Mouse (Mus musculus) mouse trophoblast stem cell (cell line): ENCODE data around the gene Gm21663.
"Not testable (repeated sequence)": the region's sequence is repeated elsewhere in the genome, so short reads cannot be mapped to it uniquely, and the experiment has no call there.

ENCODE experiments used
- in situ Hi-C, 2 experiments: fragments of 300-500 bp; cut with MseI, MboI; formaldehyde crosslinking; loops; 2 replicates in 1 of 2; 3 replicates in 1 of 2; pipeline ENCODE4 v1.15.1; 2025

The Gm21663 gene

DNA sequence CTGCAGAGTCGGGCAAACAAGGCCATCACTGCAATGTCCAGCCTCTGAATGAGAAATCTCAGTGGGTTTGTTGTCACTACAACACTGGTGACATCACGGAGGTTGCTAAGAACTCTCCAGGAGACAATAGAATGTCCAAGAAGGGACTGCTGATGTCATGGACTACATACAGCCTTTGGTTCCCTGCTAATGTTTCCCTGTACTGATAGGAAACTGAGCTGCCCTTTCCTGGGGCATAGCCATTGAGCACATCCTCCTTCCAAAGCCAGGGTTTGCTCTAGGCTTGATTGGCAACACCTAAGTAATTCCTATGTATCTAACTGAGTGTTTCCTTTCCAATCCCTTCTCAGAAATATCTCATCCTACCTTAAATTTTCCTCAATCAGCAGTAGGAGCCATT lies at the start of gene Gm21663:
Gm21663 (minus strand) TSS at position 101 of the 400 bp plus-strand sequence.
- in situ Hi-C loops: not testable (repeated sequence)

DNA sequence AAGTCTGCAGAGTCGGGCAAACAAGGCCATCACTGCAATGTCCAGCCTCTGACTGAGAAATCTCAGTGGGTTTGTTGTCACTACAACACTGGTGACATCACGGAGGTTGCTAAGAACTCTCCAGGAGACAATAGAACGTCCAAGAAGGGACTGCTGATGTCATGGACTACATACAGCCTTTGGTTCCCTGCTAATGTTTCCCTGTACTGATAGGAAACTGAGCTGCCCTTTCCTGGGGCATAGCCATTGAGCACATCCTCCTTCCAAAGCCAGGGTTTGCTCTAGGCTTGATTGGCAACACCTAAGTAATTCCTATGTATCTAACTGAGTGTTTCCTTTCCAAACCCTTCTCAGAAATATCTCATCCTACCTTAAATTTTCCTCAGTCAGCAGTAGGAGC lies 46.4 kb upstream of the Gm21663 start, which contains the start of gene Gm21698:
Gm21698 (minus strand) TSS at position 101 of the 400 bp plus-strand sequence.
- in situ Hi-C loops: not testable (repeated sequence)

DNA sequence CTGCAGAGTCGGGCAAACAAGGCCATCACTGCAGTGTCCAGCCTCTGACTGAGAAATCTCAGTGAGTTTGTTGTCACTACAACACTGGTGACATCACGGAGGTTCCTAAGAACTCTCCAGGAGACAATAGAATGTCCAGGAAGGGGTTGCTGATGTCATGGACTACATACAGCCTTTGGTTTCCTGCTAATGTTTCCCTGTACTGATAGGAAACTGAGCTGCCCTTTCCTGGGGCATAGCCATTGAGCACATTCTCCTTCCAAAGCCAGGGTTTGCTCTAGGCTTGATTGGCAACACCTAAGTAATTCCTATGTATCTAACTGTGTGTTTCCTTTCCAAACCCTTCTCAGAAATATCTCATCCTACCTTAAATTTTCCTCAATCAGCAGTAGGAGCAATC lies 30.4 kb upstream of the Gm21663 start, which contains the start of gene Gm21680:
Gm21680 (minus strand) TSS at position 101 of the 400 bp plus-strand sequence.
- in situ Hi-C loops: not testable (repeated sequence)

DNA sequence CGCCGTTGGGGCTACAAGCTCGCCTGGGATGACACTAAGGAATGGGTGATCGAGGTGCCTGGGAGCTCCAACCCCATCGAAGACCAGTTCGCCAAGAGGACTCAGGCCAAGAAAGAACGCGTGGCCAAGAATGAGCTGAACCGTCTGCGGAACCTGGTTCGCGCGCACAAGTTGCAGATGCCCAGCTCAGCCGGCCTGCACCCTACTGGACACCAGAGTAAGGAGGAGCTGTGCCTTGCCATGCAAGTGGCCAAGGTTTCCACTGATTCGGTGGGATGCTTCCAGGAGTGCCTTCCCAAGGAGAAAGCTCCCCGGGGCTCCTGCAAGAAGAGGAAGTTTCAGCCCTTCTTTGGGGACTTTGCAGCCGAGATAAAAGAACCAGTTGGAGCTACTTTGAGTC lies 14.9 kb upstream of the Gm21663 start:
- in situ Hi-C loops: not testable (repeated sequence)

DNA sequence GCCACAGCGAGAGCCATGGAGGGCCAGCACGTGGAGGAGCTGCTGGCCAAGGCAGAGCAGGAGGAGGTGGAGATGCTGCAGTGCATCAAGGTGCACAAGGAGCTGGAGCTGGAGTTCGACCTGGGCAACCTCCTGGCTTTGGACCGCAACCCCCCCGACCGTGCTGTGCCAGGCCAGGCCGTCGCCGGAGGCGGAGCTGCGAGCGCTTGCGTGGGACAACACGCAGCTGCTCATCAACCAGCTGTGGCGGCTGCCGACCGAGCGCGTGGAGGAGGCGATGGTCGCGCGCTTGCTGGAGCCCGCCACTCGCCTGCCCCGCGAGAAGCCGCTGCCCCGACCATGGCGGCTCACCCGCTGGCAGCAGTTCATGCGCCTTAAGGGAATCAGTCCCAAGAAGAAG lies 14.4 kb upstream of the Gm21663 start:
- in situ Hi-C loops: not testable (repeated sequence)

DNA sequence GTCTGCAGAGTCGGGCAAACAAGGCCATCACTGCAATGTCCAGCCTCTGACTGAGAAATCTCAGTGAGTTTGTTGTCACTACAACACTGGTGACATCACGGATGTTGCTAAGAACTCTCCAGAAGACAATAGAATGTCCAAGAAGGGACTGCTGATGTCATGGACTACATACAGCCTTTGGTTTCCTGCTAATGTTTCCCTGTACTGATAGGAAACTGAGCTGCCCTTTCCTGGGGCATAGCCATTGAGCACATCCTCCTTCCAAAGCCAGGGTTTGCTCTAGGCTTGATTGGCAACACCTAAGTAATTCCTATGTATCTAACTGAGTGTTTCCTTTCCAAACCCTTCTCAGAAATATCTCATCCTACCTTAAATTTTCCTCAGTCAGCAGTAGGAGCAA lies 12.1 kb upstream of the Gm21663 start, which contains the start of gene Gm21671:
Gm21671 (minus strand) TSS at position 101 of the 400 bp plus-strand sequence.
- in situ Hi-C loops: not testable (repeated sequence)

DNA sequence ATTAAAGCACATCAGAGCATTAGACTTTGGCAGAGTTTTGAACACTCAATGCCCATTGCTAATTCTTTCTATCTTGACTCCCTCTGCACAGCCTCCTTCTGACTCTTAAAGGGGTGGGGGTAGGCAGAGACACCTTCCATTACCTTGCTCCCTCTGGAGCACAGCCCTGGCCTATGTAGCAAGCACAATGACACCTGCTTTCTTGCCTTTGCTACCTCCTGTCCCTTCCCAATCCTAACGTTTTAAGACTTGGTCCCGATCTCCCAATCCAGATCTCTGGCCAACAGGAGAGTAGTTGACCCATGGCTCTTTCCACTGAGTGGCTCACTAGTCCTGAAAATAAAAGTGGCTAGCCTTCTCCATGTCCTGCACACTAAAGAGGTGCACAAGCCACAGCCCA lies 3.2 kb upstream of the Gm21663 start:
- in situ Hi-C loops: not testable (repeated sequence)

DNA sequence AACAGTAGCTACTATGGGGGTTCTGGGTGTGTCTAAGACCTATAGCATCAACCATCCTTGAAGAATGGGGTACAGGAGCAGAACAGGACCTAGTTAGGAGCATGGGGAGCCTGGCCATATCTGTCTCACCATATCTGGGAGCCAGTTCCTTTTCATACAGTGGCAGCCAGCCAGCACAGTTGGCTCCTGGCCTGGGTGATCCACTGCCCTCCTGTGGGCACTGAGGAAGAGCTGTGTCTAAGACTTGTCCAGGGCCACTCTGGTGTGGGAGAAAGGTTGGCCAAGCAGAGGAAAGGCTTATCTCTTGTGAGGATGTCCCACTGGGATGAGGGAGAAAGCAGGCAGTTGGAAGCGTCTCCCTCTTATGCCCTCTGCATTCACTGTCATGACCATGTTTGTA lies 50.9 kb downstream of the Gm21663 start:
- in situ Hi-C loops: no loop called here

DNA sequence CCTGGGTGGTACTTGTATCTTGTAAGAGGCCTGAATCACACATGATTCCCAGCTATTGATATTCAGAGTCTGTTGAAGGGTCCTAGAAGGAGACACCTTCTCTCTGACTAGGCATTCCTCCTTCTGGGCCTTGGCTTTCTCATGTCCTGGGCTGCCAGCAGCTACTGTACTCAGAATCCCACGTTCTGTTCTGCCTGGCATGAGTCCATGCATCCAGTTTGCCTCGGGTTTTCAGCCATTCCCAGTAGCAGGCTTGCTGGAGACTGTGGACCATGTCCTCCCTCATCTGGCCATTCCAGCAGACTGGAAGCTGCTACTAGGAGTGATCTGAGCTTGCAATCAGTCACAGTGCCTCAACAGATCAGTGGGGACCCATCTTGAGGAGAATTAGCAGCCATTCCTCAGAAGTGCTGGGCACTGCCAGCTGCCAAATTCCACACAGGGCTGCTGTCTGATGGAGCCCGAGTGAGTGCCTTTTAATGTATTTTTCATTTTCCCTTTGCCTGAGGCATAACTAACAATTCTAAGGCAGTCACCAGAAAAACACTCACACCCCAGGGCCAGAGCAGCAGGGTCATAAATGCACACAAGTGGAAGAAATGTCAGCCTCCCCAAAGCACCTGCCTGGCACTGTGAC lies 52.3 kb downstream of the Gm21663 start:
- in situ Hi-C loops: no loop called here

DNA sequence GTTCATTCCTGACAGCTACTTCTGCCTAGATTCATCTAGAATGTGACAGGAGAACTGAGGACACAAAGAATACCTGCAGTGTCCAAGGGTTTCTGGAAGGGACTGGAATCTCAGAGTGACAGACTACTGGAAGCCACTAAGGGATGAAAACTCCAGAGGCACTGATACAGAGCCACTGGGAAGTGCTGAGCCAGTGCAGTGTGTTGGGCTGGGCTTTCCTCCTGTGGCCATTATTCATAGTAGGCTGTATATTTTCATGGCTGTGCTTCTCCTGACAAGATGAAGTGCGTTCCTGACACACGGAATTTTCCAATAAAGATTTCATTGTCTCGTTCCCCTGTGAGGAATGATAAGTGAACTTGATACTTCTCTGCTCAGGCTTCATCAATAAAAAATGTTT lies 55.5 kb downstream of the Gm21663 start:
- in situ Hi-C loops: no loop called here
